Mouse (Mus musculus): ENCODE measurements at regions not wholly inside any gene's neighbourhood (a gene's known extent, or its start where the extent isn't known, plus 50 kb on each side); places are given as distances from the start of the nearest gene placed in this dataset.

GRCm38 (mm10) chr9:76646383-76646782 is 79.5 kb upstream of the Fam83b start:
- TF ChIP-seq MAX (IDR thresholded peaks at IDR 0.05; ENCODE audit: low read length) (no peak), CTCF (conservative IDR thresholded peaks at IDR 0.05 in 1 of 2, IDR thresholded peaks at IDR 0.05 in 1 of 2; ENCODE audit: low read depth in 2 of 2, low read length in 2 of 2) (no peak), SIN3A (IDR thresholded peaks at IDR 0.05; ENCODE audit: low read length) (no peak), E2F4 (IDR thresholded peaks at IDR 0.05; ENCODE audit: insufficient replicate concordance, low read depth, low read length) (no peak), NRF1 (IDR thresholded peaks at IDR 0.05; ENCODE audit: low read depth, low read length) (no peak), POLR2A (IDR thresholded peaks at IDR 0.05; ENCODE audit: low read depth, low read length) (no peak), TCF12 (IDR thresholded peaks at IDR 0.05; ENCODE audit: low read depth, low read length) (no peak)

Data from CH12.LX (cell line).